Mouse (Mus musculus) kidney, postnatal 0 days (tissue): ENCODE results near the gene Trim11. TPM values are rescaled to one million over a fixed set of nuclear protein-coding genes. Genes with fewer than 3 reads are reported as not detected.

Experiments
- ATAC-seq: fragments of 200-750 bp; cut with Nextera tagmentation; replicated peaks from 2 replicates; pipeline ENCODE4 v1.8.0; 2017; ENCODE audit warnings: low read depth, moderate number of reproducible peaks, moderate TSS enrichment, moderate library complexity; ENCODE audit not compliant: low FRiP score
- DNase-seq: peaks from one replicate; pipeline ENCODE4 v3.0.0-alpha.2; 2016; ENCODE audit warnings: low spot score
- H3K27ac ChIP-seq: fragments of 300-500 bp; sonication (generic); 2 replicates; pipeline ENCODE4 v1.5.1; 2014; ENCODE audit warnings: mild to moderate bottlenecking
- H3K27me3 ChIP-seq: fragments of 300-500 bp; sonication (generic); 2 replicates; pipeline ENCODE4 v1.6.1; 2014; ENCODE audit warnings: low read length, mixed read lengths; ENCODE audit not compliant: insufficient read depth
- H3K36me3 ChIP-seq: fragments of 300-500 bp; sonication (generic); 2 replicates; pipeline ENCODE4 v1.6.1; 2014; ENCODE audit warnings: low read length, mixed read lengths; ENCODE audit not compliant: insufficient read depth
- H3K4me1 ChIP-seq: fragments of 300-500 bp; sonication (generic); replicated peaks from 2 replicates; pipeline ENCODE4 v1.6.1; 2014; ENCODE audit warnings: antibody characterized with exemption, low read length, mixed read lengths; ENCODE audit not compliant: insufficient read depth
- H3K4me2 ChIP-seq: fragments of 300-500 bp; sonication (generic); 2 replicates; pipeline ENCODE4 v1.6.1; 2014; ENCODE audit warnings: mild to moderate bottlenecking, low read length, moderate library complexity, mixed read lengths
- H3K4me3 ChIP-seq: fragments of 300-500 bp; sonication (generic); replicated peaks from 2 replicates; pipeline ENCODE4 v1.5.1; 2014; ENCODE audit warnings: low read depth, low read length
- H3K9ac ChIP-seq: fragments of 300-500 bp; sonication (generic); 2 replicates; pipeline ENCODE4 v1.6.1; 2014; ENCODE audit warnings: low read depth, low read length
- H3K9me3 ChIP-seq: fragments of 300-500 bp; sonication (generic); replicated peaks from 2 replicates; pipeline ENCODE4 v1.6.1; 2016; ENCODE audit warnings: low read length, inconsistent platforms, mixed read lengths
- CTCF ChIP-seq: IDR thresholded peaks from 2 replicates; pipeline ENCODE4 v1.5.1; 2016; ENCODE audit warnings: antibody characterized with exemption, low read depth, mild to moderate bottlenecking, moderate library complexity
- WGBS: fragments of 180-500 bp; shearing (Covaris S2); extraction: QIAGEN DNeasy Blood & Tissue Kit; methylation state at CpG from one replicate; pipeline ENCODE4 v1.1.7; 2014; 5-methylcytosine and 5-hydroxymethylcytosine counted together
- polyA plus RNA-seq: library from polyadenylated mRNA; unstranded; fragments of >200 nt; fragmentation: Nextera tagmentation; extraction: Ambion mirVana; gene quantifications from 2 replicates; pipeline ENCODE4 v1.2.1, GENCODE M21; 2015

Gene Trim11
- polyA plus RNA-seq, 1 experiment from 2014 or later, result 16.3 TPM

DNA sequence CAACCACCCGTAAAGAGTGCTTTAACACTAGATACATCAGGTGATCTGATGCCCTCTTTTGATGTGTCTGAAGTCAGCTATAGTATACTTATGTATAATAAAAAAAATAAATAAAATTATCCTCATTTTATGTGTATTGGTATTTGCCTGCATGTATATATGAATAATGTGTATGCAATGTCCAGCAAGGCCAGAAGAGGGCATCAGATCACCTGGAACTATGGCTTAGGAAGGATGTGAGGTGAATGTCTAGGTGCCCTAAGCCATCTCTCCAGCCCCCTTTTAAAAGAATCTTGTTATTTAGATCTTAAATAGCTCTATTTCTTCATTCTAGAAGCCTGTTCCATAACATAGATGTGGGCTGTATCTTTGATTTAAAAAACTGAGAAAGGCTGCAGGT lies 10.5 kb upstream of the Trim11 start:
- no peaks in the 10 kb centered on the region for H3K9me3 ChIP-seq
- no peak overlapping the region for H3K27ac ChIP-seq
- TF ChIP-seq CTCF, result peak; percentile 74
- H3K9ac ChIP-seq, result no peak overlapping the region
- no peak overlapping the region for H3K4me3 ChIP-seq
- 97% methylated on average over 1 of the region's 1 CpGs for WGBS
- no peaks in the 10 kb centered on the region for H3K27me3 ChIP-seq
- no peak overlapping the region for H3K4me2 ChIP-seq
- H3K36me3 ChIP-seq, result no peaks in the 10 kb centered on the region
- ATAC-seq (no peak), DNase-seq (peak; percentile 60)
- peaks cover 22% of the 10 kb centered on the region for H3K4me1 ChIP-seq

DNA sequence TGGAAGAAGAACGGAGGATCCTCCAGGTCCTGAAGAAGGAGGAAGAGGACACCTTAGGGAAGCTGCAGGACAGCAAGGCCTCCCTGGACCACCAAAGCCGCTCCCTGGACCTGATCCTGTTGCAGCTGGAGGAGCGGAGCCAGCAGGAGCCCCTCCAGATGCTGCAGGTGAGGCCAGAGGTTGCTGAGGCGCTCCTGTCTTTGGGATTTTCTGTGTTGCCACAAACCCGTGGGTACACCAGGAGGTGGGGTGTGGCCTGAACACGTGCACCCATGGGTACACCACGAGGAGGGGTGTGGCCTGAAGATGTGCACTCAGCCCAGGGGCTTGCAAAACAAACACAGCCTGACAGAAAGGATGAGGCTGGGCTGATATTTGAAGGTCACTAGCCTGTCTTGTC lies 9.3 kb upstream of the Trim11 start:
- peaks cover 22% of the 10 kb centered on the region for H3K4me1 ChIP-seq
- H3K36me3 ChIP-seq, result no peaks in the 10 kb centered on the region
- no peak for DNase-seq
- 70% methylated on average over 7 of the region's 7 CpGs for WGBS
- no peak overlapping the region for H3K4me3 ChIP-seq
- TF ChIP-seq CTCF, result no peak
- no peaks in the 10 kb centered on the region for H3K27me3 ChIP-seq
- ATAC-seq, result no peak; the same call in 1 of the 2 replicates
- H3K9ac ChIP-seq, result no peak overlapping the region
- peak overlapping the region; percentile 88 for H3K27ac ChIP-seq
- no peak overlapping the region for H3K4me2 ChIP-seq
- H3K9me3 ChIP-seq, result no peaks in the 10 kb centered on the region

DNA sequence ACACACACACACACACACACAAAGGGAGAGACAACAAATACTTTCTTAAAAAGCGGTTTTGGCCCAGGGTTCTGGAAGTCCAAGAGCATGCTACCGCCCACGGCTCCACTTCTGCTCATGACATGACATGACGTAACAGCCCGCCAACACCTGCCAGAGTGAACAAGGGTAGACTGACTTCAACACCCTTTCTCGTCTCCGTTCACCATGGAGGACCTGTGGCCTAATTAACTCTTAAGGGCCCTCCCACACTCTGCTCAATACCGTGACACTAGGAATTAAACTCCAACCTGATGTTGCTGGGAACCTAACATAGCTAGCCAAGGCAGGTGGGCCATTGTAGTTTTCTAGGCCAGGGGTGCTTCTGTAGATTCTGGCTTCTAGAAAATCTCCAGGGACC lies 8.9 kb upstream of the Trim11 start:
- WGBS, result 46% methylated on average over 8 of the region's 8 CpGs
- Histone ChIP-seq H3K27me3 (no peaks in the 10 kb centered on the region), H3K9me3 (no peaks in the 10 kb centered on the region), H3K4me2 (no peak overlapping the region), H3K4me3 (no peak overlapping the region), H3K9ac (no peak overlapping the region), H3K36me3 (no peaks in the 10 kb centered on the region), H3K4me1 (peaks cover 22% of the 10 kb centered on the region), H3K27ac (peak overlapping the region; percentile 88)
- ATAC-seq, result peak; percentile 54
- no peak for TF ChIP-seq CTCF
- no peak for DNase-seq

DNA sequence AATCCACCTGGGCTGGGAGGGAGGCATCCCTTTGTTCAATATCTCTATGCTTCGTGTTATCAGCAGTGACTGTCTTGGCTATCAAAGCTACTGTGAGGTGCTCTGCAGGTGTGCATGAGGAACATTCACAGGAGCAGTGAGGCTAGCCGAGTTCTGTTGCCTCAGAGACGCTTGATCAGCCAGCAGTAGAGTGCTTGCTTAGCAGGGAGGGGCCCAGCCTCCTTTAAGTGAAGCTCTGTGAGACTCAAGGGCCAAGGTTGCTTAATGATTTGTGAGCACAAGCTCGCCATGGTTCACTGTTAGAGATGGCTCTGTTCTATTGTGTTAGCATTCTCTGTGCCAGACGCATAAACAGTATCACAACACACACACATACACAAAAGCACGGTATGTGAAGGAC lies 8.2 kb upstream of the Trim11 start:
- DNase-seq (peak; percentile 72), ATAC-seq (peak; percentile 52)
- Histone ChIP-seq H3K27ac (peak overlapping the region; percentile 88), H3K27me3 (no peaks in the 10 kb centered on the region), H3K4me2 (no peak overlapping the region), H3K4me3 (no peak overlapping the region), H3K4me1 (peaks cover 20% of the 10 kb centered on the region), H3K9me3 (no peaks in the 10 kb centered on the region), H3K9ac (no peak overlapping the region), H3K36me3 (no peaks in the 10 kb centered on the region)
- no peak for TF ChIP-seq CTCF
- WGBS, result 41% methylated on average over 6 of the region's 6 CpGs

DNA sequence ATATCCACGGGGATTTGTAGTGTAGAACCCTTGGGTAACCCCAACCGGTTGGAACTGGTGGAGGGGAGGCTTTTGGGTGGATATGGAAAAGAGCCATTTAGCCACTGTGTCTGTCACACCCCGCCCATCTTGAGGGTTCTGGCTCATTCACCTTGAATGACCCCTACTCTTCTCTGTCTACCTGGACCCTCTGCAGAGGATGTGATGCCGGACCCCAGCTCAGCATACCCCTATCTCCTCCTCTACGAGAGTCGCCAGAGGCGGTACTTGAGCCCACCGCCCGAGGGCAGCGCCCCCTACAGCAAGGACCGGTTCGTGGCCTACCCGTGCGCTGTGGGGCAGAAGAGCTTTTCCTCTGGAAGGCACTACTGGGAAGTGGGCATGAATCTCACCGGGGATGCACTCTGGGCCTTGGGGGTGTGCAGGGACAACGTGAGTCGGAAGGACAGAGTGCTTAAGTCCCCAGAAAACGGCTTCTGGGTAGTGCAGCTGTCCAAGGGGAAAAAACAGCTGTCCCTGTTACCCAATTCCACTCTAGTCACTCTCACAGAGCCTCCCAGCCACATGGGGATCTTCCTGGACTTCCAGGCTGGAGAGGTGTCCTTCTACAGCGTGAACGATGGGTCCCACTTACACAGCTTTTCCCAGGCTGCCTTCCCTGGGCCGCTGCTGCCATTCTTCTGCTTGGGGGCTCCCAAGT lies 6.9 kb upstream of the Trim11 start:
- Histone ChIP-seq H3K4me1 (peaks cover 17% of the 10 kb centered on the region), H3K36me3 (no peaks in the 10 kb centered on the region), H3K9me3 (no peaks in the 10 kb centered on the region), H3K4me2 (no peak overlapping the region), H3K9ac (no peak overlapping the region), H3K4me3 (no peak overlapping the region), H3K27me3 (no peaks in the 10 kb centered on the region), H3K27ac (peak overlapping the region; percentile 88; the same call in 1 of the 2 replicates)
- no peak; the same call in 1 of the 2 replicates for ATAC-seq
- WGBS, result 90% methylated on average over 21 of the region's 21 CpGs
- no peak for DNase-seq
- peak; percentile 24; the same call in 1 of the 2 replicates for TF ChIP-seq CTCF

DNA sequence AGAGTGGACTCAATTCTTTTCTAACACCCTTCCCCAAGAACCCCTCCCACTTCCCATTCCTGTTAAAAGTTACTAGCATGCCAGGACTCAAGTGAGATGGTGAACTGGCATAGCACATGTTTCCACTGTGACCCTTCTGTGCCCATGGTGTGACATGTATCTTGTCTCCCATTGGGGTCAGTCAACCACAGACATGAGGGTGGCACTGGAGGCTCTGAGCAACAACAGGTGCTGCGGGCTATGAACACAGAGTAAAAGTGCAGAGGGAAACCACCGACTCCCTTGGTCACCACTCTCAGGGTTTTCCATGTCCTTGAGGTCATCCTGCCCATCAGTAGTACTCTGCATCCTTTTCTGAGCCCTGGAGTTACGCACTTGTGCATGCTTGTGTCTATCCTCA lies 6.1 kb upstream of the Trim11 start:
- no peaks in the 10 kb centered on the region for H3K9me3 ChIP-seq
- 92% methylated on average over 3 of the region's 3 CpGs for WGBS
- no peak overlapping the region for H3K4me2 ChIP-seq
- H3K4me3 ChIP-seq, result no peak overlapping the region
- TF ChIP-seq CTCF, result no peak
- peaks cover 17% of the 10 kb centered on the region for H3K4me1 ChIP-seq
- no peaks in the 10 kb centered on the region for H3K36me3 ChIP-seq
- no peak overlapping the region for H3K27ac ChIP-seq
- no peaks in the 10 kb centered on the region for H3K27me3 ChIP-seq
- DNase-seq (no peak), ATAC-seq (no peak)
- H3K9ac ChIP-seq, result no peak overlapping the region

DNA sequence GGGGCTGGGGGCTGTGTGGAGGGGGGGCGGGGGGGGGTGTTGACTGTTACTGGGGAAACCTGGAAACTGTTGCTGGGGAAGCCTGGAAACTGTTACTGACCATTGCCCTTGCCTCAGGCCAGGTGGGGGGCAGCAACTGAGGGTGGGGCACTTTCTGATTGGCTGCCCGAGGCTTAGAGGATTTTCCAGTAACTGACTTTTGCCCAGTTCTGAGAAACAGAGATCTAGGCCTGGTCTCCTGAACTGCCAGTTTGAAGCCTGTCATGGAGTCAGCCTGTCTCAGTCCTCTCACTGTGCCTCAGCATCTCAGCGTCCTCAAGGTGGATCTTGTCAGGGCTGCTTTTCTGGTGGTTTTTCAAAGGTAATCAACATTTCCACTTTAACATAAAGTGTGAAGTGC lies 3.5 kb upstream of the Trim11 start:
- H3K4me3 ChIP-seq, result no peak overlapping the region
- no peaks in the 10 kb centered on the region for H3K9me3 ChIP-seq
- H3K27me3 ChIP-seq, result no peaks in the 10 kb centered on the region
- no peak overlapping the region for H3K27ac ChIP-seq
- ATAC-seq (no peak), DNase-seq (no peak)
- no peak for TF ChIP-seq CTCF
- peaks cover 20% of the 10 kb centered on the region for H3K4me1 ChIP-seq
- no peak overlapping the region for H3K4me2 ChIP-seq
- H3K9ac ChIP-seq, result no peak overlapping the region
- no peaks in the 10 kb centered on the region for H3K36me3 ChIP-seq
- 95% methylated on average over 3 of the region's 3 CpGs for WGBS
